Mouse (Mus musculus): ENCODE measurements around the gene Gm12185. TPM values are rescaled to one million over a fixed set of nuclear protein-coding genes. Genes with fewer than 3 reads are reported as not detected.
A peak's percentile ranks its signal among the peaks of the same experiment; 100 is the strongest.

The Gm12185 gene
- polyA plus RNA-seq, 1 experiment from 2014 or later, result not detected

DNA sequence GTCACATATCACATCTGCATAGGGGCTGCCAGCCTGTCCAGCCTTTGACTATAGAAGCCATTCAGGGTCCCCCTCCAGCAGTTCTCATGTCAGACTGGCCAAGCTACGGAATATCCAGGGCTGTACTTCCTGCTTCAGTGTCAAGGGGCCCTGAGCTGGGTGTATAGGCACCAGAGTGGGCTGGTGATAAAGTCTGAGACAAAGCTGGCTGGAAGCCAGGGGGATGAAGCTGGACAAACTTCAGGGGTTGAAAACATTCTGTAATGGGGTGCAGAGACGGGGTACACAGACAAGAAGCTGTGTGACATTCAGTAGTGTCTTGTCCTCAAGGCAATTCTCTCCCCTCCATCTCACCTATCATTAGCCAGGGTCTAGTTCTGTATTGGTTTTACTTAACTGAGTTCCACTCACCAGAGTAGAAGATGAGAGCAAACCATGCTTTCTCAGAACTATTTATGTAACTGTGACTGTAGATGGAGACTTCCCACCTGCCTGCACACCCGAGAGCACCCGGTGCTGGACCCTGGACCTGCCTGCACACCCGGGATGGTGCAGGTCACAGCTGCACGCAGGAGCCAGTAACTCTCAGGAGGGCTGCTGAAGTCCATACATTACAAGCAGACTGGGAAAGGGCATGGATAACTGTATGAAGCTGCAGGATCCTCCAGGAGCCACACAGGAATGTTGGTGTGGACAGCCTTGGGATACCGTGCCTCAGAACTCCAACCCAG lies 122.5 kb downstream of the Gm12185 start:
- no peaks in the 10 kb centered on the region for H3K36me3 ChIP-seq (replicated peaks)
- H3K4me3 ChIP-seq (replicated peaks), result no peak overlapping the region
- H3K4me2 ChIP-seq, result no peak overlapping the region
- 81% methylated on average over 7 of the region's 7 CpGs for WGBS
- H3K27ac ChIP-seq, result no peak overlapping the region
- H3K27me3 ChIP-seq, result peaks cover 25% of the 10 kb centered on the region; the same call in 1 of the 2 replicates
- peaks cover 15% of the 10 kb centered on the region for H3K4me1 ChIP-seq
- no peak for ATAC-seq (ENCODE audit: low FRiP score)
- no peaks in the 10 kb centered on the region for H3K9me3 ChIP-seq
- H3K9ac ChIP-seq, result no peak overlapping the region

DNA sequence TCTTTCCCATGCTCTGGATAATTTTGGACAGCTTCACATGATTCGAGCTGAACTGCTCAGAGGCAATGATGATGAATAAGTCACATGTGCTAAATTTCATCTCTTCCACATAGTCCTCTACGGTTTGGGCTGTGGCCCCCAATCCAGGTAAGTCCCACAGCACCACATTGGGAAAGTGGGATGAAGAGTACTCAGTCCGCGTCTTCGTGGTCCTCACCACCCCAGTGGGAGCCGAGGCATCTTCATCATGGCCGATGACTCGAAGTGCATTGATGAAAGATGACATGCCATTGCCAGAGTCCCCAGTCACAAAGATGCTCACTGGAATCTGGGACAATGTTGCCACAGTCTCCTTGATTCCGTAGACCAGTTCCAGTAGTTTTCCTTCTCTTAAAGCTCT lies 125.5 kb downstream of the Gm12185 start:
- Histone ChIP-seq H3K27me3 (peaks cover 6% of the 10 kb centered on the region; the same call in 1 of the 2 replicates), H3K27ac (no peak overlapping the region), H3K36me3 (replicated peaks) (no peaks in the 10 kb centered on the region), H3K9me3 (no peaks in the 10 kb centered on the region), H3K9ac (no peak overlapping the region), H3K4me1 (peaks cover 8% of the 10 kb centered on the region), H3K4me3 (replicated peaks) (no peak overlapping the region), H3K4me2 (no peak overlapping the region)
- 94% methylated on average over 9 of the region's 9 CpGs for WGBS
- ATAC-seq (ENCODE audit: low FRiP score), result no peak

DNA sequence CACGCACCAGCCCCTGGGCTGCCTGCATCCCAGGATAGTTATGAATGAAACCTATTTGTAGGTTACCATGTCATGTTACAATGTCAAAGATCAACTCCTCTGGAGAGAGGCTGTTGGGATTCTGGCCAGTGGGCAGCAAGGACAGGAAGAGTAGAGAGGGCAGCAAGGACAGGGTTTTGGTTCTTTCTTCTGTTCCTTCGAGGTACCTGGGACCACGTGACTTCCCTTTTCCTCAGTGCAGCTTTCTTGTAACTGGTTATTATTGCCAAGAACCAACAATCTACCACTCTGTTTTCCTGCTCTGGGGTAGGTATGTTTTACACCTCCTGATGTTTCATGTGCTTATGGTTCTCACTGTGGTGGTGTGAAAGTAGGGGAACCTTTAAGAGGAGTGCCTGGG lies 128.2 kb downstream of the Gm12185 start:
- Histone ChIP-seq H3K4me1 (peaks cover under 1% of the 10 kb centered on the region; the same call in 1 of the 2 replicates), H3K27ac (no peak overlapping the region), H3K4me3 (replicated peaks) (no peak overlapping the region), H3K36me3 (replicated peaks) (no peaks in the 10 kb centered on the region), H3K9me3 (no peaks in the 10 kb centered on the region), H3K27me3 (peaks cover 12% of the 10 kb centered on the region), H3K4me2 (no peak overlapping the region), H3K9ac (no peak overlapping the region)
- WGBS, result 92% methylated on average over 3 of the region's 3 CpGs
- no peak for ATAC-seq (ENCODE audit: low FRiP score)

DNA sequence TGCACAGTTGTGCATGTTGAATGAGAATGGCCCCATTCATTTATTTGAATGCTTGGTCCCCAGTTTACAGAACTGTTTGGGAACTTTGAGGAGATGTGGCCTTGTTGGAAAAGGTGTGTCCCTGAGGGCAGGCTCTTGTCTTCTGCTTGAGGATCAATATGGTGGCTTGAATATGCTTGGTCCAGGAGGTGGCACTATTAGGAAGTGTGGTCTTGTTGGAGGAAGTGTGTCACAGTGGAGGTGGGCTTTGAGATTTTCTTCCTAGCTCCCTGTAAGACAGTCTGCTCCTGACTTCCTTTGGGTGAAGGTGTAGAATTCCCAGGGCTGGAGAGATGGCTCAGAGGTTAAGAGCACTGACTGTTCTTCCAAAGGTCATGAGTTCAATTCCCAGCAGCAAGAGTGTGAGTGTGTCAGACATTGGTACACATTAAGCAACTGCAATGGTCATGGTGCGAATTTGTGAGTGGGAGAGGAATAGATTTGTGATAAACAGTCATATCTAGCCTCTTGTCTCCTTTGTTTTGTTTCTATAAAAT lies 129.2 kb downstream of the Gm12185 start:
- Histone ChIP-seq H3K4me1 (peaks cover 10% of the 10 kb centered on the region), H3K4me3 (replicated peaks) (no peak overlapping the region), H3K36me3 (replicated peaks) (no peaks in the 10 kb centered on the region), H3K4me2 (no peak overlapping the region), H3K27me3 (peaks cover 19% of the 10 kb centered on the region), H3K9me3 (no peaks in the 10 kb centered on the region), H3K9ac (no peak overlapping the region), H3K27ac (no peak overlapping the region)
- ATAC-seq (ENCODE audit: low FRiP score), result no peak
- 82% methylated on average over 1 of the region's 1 CpGs for WGBS

DNA sequence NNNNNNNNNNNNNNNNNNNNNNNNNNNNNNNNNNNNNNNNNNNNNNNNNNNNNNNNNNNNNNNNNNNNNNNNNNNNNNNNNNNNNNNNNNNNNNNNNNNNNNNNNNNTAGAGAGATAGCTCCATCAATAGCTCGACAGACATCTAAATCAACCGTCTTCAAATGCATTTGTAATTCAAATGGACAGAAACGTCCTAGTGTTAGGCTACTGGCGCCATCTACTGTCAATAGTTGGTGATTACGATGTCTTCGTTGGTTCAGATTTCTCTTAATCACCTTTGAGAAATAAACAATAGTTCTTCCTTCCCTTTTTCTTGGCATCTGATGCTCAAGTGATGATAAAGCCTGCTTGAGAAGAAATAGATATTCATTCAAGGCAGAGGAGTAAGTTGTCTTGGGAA lies 133.0 kb downstream of the Gm12185 start:
- ATAC-seq (ENCODE audit: low FRiP score), result no peak
- H3K36me3 ChIP-seq (replicated peaks), result no peaks in the 10 kb centered on the region
- no peaks in the 10 kb centered on the region for H3K9me3 ChIP-seq
- peak overlapping the region; percentile 61 for H3K4me2 ChIP-seq
- no peak overlapping the region for H3K9ac ChIP-seq
- H3K4me1 ChIP-seq, result peaks cover 23% of the 10 kb centered on the region
- peak overlapping the region; percentile 17; the same call in 1 of the 2 replicates for H3K4me3 ChIP-seq (replicated peaks)
- under 1% methylated on average over 6 of the region's 6 CpGs for WGBS
- no peak overlapping the region for H3K27ac ChIP-seq
- H3K27me3 ChIP-seq, result peaks cover 22% of the 10 kb centered on the region

Other genes starting within 250 kb of the Gm12185 start
- gene Rack1, start 191.9 kb downstream of the Gm12185 start, polyA plus RNA-seq (2016; fragmentation: Nextera tagmentation; extraction: Ambion mirVana), result 512 and 565 TPM in 2 replicates
- 6.2 and 6.8 TPM in 2 replicates for gene Trim41, start 174.9 kb downstream of the Gm12185 start, polyA plus RNA-seq (2016; fragmentation: Nextera tagmentation; extraction: Ambion mirVana)
- 0.76 and 1.00 TPM in 2 replicates for gene Trim7, start 166.1 kb downstream of the Gm12185 start, polyA plus RNA-seq (2016; fragmentation: Nextera tagmentation; extraction: Ambion mirVana)
- 6.8 and 9.4 TPM in 2 replicates for gene Gm12184, start 165.6 kb downstream of the Gm12185 start, polyA plus RNA-seq (2016; fragmentation: Nextera tagmentation; extraction: Ambion mirVana)
- gene Irgm1, start 120.5 kb downstream of the Gm12185 start, polyA plus RNA-seq (2016; fragmentation: Nextera tagmentation; extraction: Ambion mirVana), result 1.2 and 1.8 TPM in 2 replicates
- gene Gm5431, start 90.0 kb downstream of the Gm12185 start, polyA plus RNA-seq (2016; fragmentation: Nextera tagmentation; extraction: Ambion mirVana), result 0.09 TPM in 1 of 2 replicates, not detected in the other
- 1.8 and 2.0 TPM in 2 replicates for gene Psme2b, start 46.0 kb downstream of the Gm12185 start, polyA plus RNA-seq (2016; fragmentation: Nextera tagmentation; extraction: Ambion mirVana)
- not detected in 2 replicates for gene Olfr56, start 13.3 kb downstream of the Gm12185 start, polyA plus RNA-seq (2016; fragmentation: Nextera tagmentation; extraction: Ambion mirVana)
- gene 9930111J21Rik1, start 12.8 kb downstream of the Gm12185 start, polyA plus RNA-seq (2016; fragmentation: Nextera tagmentation; extraction: Ambion mirVana), result 0.23 TPM in 1 of 2 replicates, not detected in the other
- not detected in 2 replicates for gene Tgtp1, start 1.9 kb upstream of the Gm12185 start, polyA plus RNA-seq (2016; fragmentation: Nextera tagmentation; extraction: Ambion mirVana)
- gene 9930111J21Rik2, start 59.0 kb upstream of the Gm12185 start, polyA plus RNA-seq (2016; fragmentation: Nextera tagmentation; extraction: Ambion mirVana), result 0.17 and 0.23 TPM in 2 replicates
- not detected in 2 replicates for gene Tgtp2, start 72.0 kb upstream of the Gm12185 start, polyA plus RNA-seq (2016; fragmentation: Nextera tagmentation; extraction: Ambion mirVana)
- gene Ifi47, start 84.4 kb upstream of the Gm12185 start, polyA plus RNA-seq (2016; fragmentation: Nextera tagmentation; extraction: Ambion mirVana), result 0.18 and 0.50 TPM in 2 replicates
- gene Olfr1396, start 122.6 kb upstream of the Gm12185 start, polyA plus RNA-seq (2016; fragmentation: Nextera tagmentation; extraction: Ambion mirVana), result not detected in 2 replicates
- not detected in 2 replicates for gene Olfr1395, start 150.0 kb upstream of the Gm12185 start, polyA plus RNA-seq (2016; fragmentation: Nextera tagmentation; extraction: Ambion mirVana)
- gene Olfr1394, start 162.2 kb upstream of the Gm12185 start, polyA plus RNA-seq (2016; fragmentation: Nextera tagmentation; extraction: Ambion mirVana), result not detected in 2 replicates
- gene Btnl9, start 194.9 kb upstream of the Gm12185 start, polyA plus RNA-seq (2016; fragmentation: Nextera tagmentation; extraction: Ambion mirVana), result 0.17 TPM in 1 of 2 replicates, not detected in the other
- gene Zfp62, start 211.1 kb upstream of the Gm12185 start, polyA plus RNA-seq (2016; fragmentation: Nextera tagmentation; extraction: Ambion mirVana), result 60.5 and 63.3 TPM in 2 replicates

Measured in forebrain, embryonic 12.5 days (tissue).